Mouse (Mus musculus): Measurements from ENCODE around the gene Cyp26b1.

Cyp26b1 gene

GRCm38 (mm10) chr6:84587471-84588101 lies 6.1 kb downstream of the Cyp26b1 start:
- no peak for DNase-seq (ENCODE audit: low spot score)

- no peak for DNase-seq (ENCODE audit: low spot score)
These were observed 7.0 kb downstream of the Cyp26b1 start for GRCm38 (mm10) chr6:84586551-84587200.

GRCm38 (mm10) chr6:84585686-84586300 lies 7.9 kb downstream of the Cyp26b1 start:
- DNase-seq (ENCODE audit: low spot score): no peak

- no peak for DNase-seq (ENCODE audit: low spot score)
These were observed 8.7 kb downstream of the Cyp26b1 start for GRCm38 (mm10) chr6:84584783-84585685.

- DNase-seq (ENCODE audit: low spot score): no peak
These were observed 9.6 kb downstream of the Cyp26b1 start for GRCm38 (mm10) chr6:84583841-84584782.

- no peak for DNase-seq (ENCODE audit: low spot score)
These were observed 10.3 kb downstream of the Cyp26b1 start for GRCm38 (mm10) chr6:84583371-84583770.

GRCm38 (mm10) chr6:84582826-84583225 lies 10.9 kb downstream of the Cyp26b1 start:
- DNase-seq (ENCODE audit: low spot score): no peak

GRCm38 (mm10) chr6:84581833-84582445 lies 11.8 kb downstream of the Cyp26b1 start:
- no peak for DNase-seq (ENCODE audit: low spot score)

- DNase-seq (ENCODE audit: low spot score): no peak
These were observed 12.5 kb downstream of the Cyp26b1 start for GRCm38 (mm10) chr6:84580979-84581832.

GRCm38 (mm10) chr6:84579508-84579907 lies 14.2 kb downstream of the Cyp26b1 start:
- DNase-seq (ENCODE audit: low spot score): no peak

- DNase-seq (ENCODE audit: low spot score): no peak
These were observed 14.8 kb downstream of the Cyp26b1 start for GRCm38 (mm10) chr6:84578928-84579327.

GRCm38 (mm10) chr6:84577898-84578297 lies 15.8 kb downstream of the Cyp26b1 start:
- DNase-seq (ENCODE audit: low spot score): no peak

GRCm38 (mm10) chr6:84573905-84574660 lies 19.6 kb downstream of the Cyp26b1 start:
- no peak for DNase-seq (ENCODE audit: low spot score)

- DNase-seq (ENCODE audit: low spot score): no peak
These were observed 23.7 kb downstream of the Cyp26b1 start for GRCm38 (mm10) chr6:84570039-84570438.

GRCm38 (mm10) chr6:84569590-84569989 lies 24.1 kb downstream of the Cyp26b1 start:
- no peak for DNase-seq (ENCODE audit: low spot score)

GRCm38 (mm10) chr6:84568880-84569279 lies 24.8 kb downstream of the Cyp26b1 start:
- no peak for DNase-seq (ENCODE audit: low spot score)

GRCm38 (mm10) chr6:84567696-84568095 lies 26.0 kb downstream of the Cyp26b1 start:
- DNase-seq (ENCODE audit: low spot score): no peak

- no peak for DNase-seq (ENCODE audit: low spot score)
These were observed 26.9 kb downstream of the Cyp26b1 start for GRCm38 (mm10) chr6:84566825-84567224.

GRCm38 (mm10) chr6:84565245-84565644 lies 28.5 kb downstream of the Cyp26b1 start:
- DNase-seq (ENCODE audit: low spot score): no peak

Measured in layer of hippocampus, adult 9-10 months (tissue).